Mouse (Mus musculus) urinary bladder, postnatal 4 days (tissue): ENCODE results near the gene Ube2s.

ENCODE experiments used
- DNase-seq, 2 experiments: peaks; one replicate each; pipeline ENCODE4 v3.0.0; 2021 to 2022; ENCODE audit warnings: low spot score in 2 of 2

Ube2s gene

DNA sequence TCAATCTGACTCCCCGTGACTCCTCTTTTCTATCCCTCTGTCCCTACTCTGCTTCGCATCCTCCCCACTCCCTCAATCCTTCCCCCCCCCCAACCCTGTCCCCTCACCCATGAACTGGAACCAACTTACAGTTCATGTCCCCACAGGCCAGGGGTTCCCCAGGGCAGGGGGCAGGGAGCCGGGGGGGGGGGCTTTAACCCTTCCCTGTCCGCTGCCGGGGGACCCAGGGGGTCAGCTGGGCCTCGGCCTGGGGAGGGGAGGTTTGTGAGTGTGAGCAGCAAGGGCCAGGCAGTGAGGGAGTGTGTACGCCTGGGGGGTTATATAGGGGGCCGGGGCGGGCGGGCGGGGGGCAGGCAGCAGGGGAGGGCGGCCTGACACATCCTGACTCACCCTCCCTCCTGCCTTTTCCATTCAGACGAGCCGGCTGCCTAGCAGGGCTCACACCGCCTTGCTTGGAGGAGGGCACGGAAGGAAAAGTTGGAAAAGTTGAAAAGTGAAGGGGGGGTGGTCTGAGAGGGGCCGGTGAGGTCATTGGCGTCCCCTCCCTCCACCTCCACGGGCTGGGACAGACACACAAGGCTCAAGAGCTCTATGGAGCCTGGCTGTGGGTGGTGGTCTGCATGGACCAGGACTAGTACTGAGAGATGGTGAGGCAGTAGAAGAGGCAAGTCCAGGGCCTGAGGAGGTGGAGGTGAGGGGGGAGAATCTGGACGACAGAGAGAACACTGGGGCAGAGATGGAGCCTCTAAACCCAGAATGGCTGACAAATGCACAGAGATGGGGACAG, 34.3 kb downstream of the Ube2s start:
- no peak for DNase-seq

DNA sequence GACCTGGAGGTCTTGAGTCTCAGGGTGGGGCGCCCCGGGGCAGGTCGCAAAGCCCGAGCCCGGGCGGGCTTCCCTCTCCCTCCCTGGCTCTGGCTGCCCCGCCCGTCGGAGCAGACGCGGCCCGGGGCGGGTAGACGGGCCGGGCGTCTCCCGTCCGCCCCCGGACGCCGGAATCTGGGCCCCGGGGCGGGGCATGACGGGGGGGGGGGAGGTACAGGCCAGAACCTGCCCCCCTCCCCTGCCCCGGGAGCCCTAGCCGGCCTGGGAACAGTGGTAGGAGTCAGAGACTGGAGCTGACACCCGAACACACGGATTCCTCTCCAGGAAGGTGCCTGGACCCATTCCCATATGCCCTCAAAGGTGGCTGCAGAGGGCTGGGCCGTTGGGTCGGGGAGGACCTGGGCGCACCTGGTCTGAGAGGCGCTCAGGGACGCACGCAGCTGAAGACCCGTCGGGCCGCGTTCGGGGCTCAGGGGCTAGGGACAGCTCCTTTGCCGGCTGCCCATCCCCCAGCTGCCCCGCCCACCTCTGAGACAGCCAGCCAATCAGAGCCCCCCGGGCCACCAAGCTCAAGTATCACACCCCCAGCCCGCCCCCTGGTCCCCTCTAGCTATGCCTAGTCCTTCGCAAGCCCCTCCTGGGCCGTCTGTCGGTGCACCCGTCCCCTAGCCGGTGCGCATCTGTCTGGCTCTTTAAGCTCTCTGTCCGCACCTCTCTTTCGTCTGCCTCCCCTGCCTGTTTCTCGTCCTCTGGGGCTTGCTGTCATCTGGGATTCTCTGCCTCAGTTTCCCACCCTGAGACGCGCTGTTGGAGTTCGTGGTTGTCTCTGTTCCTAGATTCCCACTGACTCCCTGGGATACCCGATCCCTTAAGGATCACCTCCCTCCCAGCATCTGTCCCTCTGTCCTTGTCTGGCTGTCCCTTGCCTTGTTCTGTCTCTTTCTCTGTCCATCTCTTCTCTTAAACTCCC, 35.2 kb downstream of the Ube2s start:
- peak; percentile 63 to 81 for DNase-seq

DNA sequence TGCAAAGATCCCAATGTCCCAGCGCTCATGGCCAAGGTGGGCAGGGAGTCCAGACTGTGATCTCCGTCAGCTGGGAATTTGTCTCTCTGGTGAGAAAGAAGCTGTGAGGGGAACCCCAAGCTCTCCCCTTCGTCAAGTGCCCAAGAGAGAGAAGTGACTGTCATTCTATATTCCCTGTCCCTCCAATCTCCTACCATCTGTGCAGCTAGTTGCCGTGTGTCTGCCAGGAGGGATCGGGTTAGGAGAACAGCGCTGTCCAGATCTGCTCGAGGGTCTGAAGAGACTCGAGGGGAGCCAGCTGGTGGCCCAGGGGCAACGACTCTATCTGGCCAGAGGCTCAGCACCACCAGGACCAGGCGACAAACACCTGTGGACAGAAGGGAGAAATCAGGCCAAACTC, 36.3 kb downstream of the Ube2s start:
- DNase-seq, result no peak

DNA sequence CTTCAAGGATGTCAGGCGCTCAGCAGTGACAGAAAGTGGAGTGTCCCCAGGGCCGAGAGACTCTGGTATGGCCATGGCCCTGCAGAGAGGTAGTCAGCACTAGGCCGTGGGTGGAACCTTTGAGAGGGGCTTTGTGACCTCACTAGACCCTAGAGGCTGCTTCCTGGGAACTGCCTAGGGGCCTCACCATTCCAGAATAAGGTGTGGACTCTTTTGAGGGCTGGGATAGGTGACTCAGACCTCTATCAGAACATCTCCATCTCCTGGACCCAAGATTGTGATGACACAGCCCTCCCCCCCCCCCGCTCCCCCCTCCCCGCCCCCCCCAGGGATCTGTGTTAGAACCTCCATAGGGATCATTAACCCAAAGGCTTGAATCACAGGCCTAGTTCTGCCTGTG, 41.2 kb downstream of the Ube2s start, which contains the start of gene Fam71e2:
Gene Fam71e2 (minus strand): TSS at position 101 of the 400 bp plus-strand sequence.
- DNase-seq, result no peak

DNA sequence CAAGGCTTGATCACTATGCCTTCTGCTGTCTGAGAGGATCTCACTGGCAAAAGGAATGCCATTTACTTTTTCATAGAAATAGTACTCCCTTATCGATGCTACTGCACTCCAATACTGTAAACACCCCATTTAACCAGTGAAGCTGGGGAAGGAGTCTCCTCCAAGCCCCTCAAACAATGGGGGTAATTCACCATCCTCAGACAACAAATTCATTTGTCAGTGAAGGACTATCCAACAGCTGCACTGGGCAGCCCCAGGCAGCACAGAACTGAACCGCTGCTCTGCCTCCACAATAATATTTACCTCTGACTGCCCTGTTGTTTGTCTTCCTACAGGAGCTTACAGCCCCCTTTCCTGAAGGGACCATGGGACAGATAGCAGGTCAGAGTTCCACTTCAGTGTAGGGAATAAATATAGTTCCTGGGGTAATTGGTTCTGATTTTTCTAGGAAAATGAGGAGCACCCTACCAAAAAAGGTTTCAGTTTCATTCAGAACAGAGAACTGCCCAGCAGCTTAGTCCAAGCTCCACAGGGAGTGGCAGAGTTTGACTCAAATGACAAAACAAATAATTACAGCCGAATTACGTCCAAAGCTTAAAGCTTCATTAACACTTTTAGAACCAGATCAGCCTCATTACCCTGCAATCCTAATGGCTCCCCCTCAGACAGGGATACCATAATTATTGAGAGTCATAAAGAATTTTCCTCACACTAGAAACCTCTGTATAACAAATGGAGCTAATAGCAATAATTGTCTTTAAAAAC, 47.3 kb downstream of the Ube2s start:
- DNase-seq, result no peak

DNA sequence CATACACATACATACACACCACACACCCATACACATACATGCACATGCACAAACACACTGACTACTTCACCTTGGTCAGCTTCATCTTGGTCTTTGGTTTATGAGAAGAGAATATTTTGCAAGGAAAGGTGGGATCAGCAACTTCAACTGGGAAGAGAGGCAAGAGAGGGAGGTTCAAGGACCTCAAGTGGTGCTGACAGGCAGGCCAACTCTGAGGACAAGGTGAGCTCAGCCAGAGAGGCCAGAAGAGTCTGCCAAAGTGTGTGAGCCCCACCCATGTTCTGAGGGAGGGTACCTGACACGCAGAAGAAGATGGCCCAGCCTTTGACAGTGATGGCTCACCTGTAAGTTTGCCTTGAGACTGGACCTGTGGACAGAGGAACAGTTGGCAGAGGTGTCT, 52.7 kb downstream of the Ube2s start:
- DNase-seq, result no peak

DNA sequence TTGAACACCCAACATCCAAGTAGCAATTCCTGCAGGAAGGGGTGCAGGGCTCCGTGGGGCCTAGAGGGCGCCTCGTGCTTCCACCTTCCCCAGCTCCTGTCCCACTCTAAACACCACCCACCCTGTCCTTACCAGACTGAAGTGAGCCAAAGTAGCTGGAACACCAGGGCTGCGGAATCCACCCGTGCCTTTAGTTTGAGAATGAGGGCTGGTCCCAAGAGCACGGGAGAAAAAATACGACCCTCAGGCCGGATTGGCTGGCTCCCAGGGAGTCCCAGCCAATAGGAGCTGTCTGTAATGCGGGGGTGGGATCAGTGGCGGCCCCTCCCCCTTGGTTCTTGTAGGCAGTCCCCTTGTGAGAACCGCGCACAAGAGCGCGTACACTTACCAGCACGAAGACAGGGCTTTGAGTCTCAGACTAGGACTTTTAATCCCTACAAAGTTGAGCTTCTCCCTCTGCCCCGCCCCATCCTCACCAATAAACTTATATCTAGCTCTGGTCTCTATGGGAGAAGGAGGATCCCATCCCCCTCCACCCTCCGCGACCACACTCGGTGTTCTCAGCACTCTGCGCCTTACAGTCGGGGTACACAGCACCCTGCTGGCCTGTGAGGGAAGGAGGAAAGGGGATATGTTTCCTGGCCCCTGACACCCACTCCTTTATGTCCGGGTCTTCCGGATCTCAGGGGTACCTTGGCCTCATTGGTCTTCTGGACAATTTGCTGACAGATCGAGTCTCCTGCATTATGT, 59.4 kb downstream of the Ube2s start, which contains the start of gene Cox6b2:
Gene Cox6b2 (minus strand): TSS at position 274 of the 750 bp plus-strand sequence.
- peak; percentile 87 to 90 for DNase-seq

DNA sequence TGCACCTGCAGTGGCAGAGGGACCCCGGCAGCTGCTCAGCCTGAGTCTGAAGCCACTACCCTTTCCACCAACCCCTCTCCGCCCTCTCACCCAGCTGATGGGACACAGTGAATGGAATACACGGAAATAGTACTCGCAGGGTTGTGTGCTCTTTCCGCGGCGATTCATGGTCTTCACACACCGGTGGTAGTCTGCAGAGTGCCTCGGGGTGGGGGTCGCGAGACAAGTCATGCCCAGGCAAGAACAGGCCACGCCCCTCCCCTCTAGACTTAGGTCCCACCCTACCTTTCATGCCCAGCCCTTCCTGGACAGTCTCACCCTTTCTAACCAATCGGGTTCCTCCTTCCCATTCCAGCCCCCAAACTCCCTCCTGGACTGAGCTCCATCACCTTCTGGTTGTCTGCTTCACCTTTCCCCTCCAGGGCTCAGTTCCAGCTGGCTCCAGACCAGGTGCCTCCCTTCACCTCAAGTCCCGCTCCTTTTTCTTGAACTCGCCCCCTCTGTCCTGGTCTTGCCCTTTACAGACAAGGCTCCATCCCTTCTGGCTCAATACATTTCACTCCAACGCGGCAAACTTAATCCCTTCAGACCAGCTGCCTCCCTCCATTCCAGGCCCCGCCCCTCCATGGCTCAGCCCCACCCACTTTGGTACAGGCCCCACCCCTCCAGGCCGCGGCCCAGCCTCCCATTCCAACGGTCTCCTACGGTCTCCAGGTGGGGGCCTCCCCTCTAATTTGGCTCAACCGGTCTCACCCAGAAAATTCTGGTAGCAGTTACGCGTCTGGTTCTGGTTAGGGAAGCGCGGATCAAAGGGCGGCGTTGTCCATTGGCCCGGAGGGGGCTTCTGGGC, 60.2 kb downstream of the Ube2s start:
- peak in 1 of 2 experiments; percentile 59 for DNase-seq

DNA sequence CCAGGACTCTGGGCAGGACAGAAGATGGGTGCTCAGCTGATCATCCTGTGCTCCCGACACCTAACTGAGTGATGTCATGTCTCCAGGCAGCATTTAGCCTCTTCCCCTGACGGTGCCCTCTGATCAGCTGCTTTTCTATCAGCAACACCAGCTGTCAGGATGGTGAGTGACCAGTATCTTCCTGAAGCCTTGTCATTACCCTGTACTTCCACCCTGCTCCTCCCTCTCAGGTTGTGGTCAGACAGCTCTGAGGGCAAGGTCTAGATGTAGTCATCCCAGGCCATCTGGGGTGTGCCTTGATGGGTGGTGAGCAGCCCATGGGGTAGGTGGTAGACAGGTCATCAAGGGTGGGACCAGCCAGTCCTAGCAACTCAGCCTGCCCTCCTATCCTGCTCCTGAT, 63.2 kb downstream of the Ube2s start:
- DNase-seq, result no peak

DNA sequence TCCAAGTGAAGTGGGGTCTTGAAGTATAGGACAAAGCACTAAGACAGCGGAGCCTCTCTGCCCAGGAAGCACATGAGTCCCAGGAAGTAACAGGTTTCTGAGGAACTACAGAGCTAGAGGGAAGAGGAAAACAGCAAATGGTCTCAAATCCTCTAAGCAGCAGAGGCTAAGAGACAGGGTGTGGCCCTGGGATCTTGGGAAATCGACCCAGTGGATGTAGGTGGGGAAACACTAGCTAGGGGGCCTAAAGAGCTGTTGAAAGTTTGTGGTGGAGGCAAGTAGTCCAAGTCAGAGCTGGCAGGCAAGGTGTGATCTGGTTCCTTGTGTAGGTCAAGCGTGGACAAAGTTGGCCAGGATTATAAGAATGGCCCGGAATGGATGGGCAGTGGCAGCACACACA, 64.1 kb downstream of the Ube2s start:
- DNase-seq, result no peak

DNA sequence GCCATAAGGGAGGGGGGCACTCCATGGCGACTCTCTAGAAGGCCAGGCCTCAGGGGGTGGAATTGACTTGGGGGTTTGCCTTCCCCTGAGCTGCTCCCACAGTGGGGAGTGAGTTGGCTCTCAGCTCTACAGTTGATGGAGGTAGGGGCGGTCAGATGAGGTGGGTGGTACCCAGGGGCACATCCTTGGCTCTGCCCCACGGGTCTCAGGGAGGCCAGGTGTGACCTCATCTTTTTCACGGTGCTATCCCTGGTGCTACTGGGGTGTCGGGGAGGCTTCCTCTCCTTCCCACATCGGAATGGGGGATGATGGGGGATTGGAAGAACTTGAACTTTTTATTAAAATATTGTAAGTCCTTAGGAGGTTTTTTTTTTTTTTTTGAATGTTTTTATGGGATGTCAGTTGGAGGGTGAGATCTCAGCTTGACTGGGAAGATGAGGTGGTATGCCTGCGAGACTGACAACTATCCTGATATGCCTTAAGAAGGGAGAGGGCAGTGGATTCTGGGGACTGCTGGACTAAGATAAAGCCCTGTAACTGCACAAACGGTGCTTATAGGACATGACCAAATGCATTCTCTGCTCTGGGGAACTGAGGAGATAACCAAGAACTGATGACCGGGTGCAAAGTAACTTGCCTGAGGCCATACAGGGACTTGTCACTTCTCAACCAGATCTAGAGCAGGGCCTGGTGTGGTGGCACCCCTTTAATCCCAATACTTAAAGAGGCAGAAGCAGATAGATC, 65.1 kb downstream of the Ube2s start:
- DNase-seq, result no peak

DNA sequence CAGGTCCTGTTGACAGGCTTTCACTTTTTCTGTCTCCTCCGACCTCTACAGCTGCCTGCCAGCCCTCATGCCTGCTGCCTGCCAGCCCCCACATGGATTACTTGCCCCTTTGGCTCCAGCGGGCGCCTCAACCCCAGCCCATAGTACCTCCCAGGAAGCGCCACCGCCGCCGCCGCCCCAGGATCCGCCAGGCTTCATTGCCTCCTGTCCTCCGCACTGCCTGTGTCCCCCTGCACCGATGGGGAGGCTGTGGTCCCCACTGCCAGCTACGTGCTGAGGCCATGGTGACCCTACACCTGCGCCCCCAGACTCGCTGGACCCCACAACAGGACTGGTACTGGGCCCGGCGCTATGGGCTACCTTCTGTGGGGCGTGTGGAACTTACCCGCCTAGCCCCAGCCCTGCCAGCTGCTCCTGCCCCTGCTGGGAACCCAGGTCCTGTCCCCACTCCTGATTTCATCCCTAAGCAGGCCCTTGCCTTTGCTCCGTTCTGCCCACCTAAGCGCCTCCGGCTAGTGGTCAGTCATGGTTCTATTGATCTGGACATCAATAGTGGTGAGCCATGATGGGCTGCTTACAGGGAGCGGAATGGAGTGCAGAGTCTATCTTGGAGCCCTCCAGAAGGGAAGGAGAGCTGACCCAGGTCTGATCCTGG, 65.9 kb downstream of the Ube2s start:
- DNase-seq, result no peak

DNA sequence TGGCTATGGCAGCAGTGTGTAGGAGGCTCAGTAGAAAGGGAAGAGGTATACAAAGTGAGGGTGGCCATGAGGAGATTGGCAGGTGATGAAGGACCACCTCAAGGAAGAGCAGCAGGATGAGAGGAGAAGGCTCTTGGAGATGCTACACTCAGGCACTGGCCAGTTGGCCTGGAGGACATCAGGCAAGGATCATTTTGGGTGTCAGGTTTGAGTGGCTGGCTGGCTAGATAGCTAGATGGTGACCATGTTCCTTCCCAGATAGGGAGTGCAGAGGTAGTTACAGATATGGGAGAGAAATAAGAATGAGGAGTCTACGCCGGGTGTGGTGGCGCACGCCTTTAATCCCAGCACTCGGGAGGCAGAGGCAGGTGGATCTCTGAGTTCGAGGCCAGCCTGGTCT, 67.5 kb downstream of the Ube2s start:
- DNase-seq, result no peak
